In genomic region chr17:33746011-33746410, GRCm38 (mm10) we compare ENCODE assay signal across 8 mouse cellular contexts. TPM values are rescaled to one million over a fixed set of nuclear protein-coding genes. Genes with fewer than 3 reads are reported as not detected.
A peak's percentile ranks its signal among the peaks of the same experiment; 100 is the strongest.
DNase-seq lines count a peak whose midpoint lies in the region; ATAC-seq and TF ChIP-seq lines count a peak whose summit lies in the region.

No protein-coding gene starts in this region.

- H3K9ac ChIP-seq in kidney, embryonic 15.5 days = no peak overlapping the region
- H3K9ac ChIP-seq in heart, postnatal 0 days (replicated peaks; ENCODE audit: low read depth, low read length) = no peak overlapping the region
- H3K9ac ChIP-seq in lung, embryonic 14.5 days = no peak overlapping the region

- DNase-seq in kidney, adult 9 months = peak; percentile 59
- DNase-seq in heart, postnatal 0 days (ENCODE audit: low spot score) = peak; percentile 92
- peak; percentile 75 for DNase-seq in lung, embryonic 14.5 days
- DNase-seq in hindbrain, embryonic 10.5 days (ENCODE audit: low spot score) = no peak
- no peak for DNase-seq in T-cell, adult 2 months (ENCODE audit: low spot score)
- no peak for DNase-seq in left cerebral cortex, postnatal 36 days (ENCODE audit: low spot score in 2 of 2)

- WGBS in kidney, embryonic 15.5 days = 83% methylated on average over 2 of the region's 2 CpGs
- 42% methylated on average over 2 of the region's 2 CpGs for WGBS in bone marrow, adult 2 months
- 30% methylated on average over 2 of the region's 2 CpGs for WGBS in heart, postnatal 0 days
- whole genome bisulfite sequencing in lung, embryonic 14.5 days = 66% methylated on average over 2 of the region's 2 CpGs
- 81% methylated on average over 2 of the region's 2 CpGs for WGBS in hindbrain, embryonic 10.5 days

- no peaks in the 10 kb centered on the region for H3K4me1 ChIP-seq in kidney, embryonic 15.5 days
- H3K4me1 ChIP-seq in bone marrow, adult 2 months (ENCODE audit: control insufficient read depth, insufficient read depth, low read length) = no peaks in the 10 kb centered on the region
- peaks cover 8% of the 10 kb centered on the region; the same call in 1 of the 2 replicates for H3K4me1 ChIP-seq in heart, postnatal 0 days (ENCODE audit: control insufficient read depth, insufficient read depth)
- no peaks in the 10 kb centered on the region for H3K4me1 ChIP-seq in lung, embryonic 14.5 days (ENCODE audit: insufficient read depth)
- H3K4me1 ChIP-seq in hindbrain, embryonic 10.5 days (replicated peaks) = no peaks in the 10 kb centered on the region

- no peak overlapping the region for H3K27ac ChIP-seq in kidney, embryonic 15.5 days
- no peak overlapping the region for H3K27ac ChIP-seq in bone marrow, adult 2 months (ENCODE audit: control insufficient read depth, insufficient read depth, low read depth, low read length, poor library complexity)
- H3K27ac ChIP-seq in heart, postnatal 0 days (ENCODE audit: low read depth) = peak overlapping the region; percentile 19; the same call in 1 of the 2 replicates
- no peak overlapping the region for H3K27ac ChIP-seq in lung, embryonic 14.5 days (ENCODE audit: low read depth)
- H3K27ac ChIP-seq in hindbrain, embryonic 10.5 days = no peak overlapping the region

- peak; percentile 49 for TF ChIP-seq CTCF in bone marrow, adult 2 months (IDR thresholded peaks at IDR 0.05; ENCODE audit: control insufficient read depth, insufficient read depth, low read length)
- peak; percentile 80 for TF ChIP-seq CTCF in heart, postnatal 0 days (IDR thresholded peaks at IDR 0.05; ENCODE audit: low read depth)
- peak; percentile 73 for TF ChIP-seq CTCF in lung, embryonic 14.5 days (IDR thresholded peaks at IDR 0.05; ENCODE audit: low read depth)

- ATAC-seq in kidney, embryonic 15.5 days (replicated peaks; ENCODE audit: low FRiP score) = no peak
- peak; percentile 92 for ATAC-seq in heart, postnatal 0 days (ENCODE audit: insufficient read depth, low read depth)
- ATAC-seq in lung, embryonic 14.5 days (ENCODE audit: insufficient read depth) = peak; percentile 48

- TF ChIP-seq POLR2A in bone marrow, adult 2 months (IDR thresholded peaks at IDR 0.05; ENCODE audit: borderline replicate concordance, control insufficient read depth, low read depth, low read length) = no peak

- TF ChIP-seq EP300 in heart, postnatal 0 days (IDR thresholded peaks at IDR 0.05; ENCODE audit: low read depth) = peak; percentile 84; the same call in 1 of the 2 replicates

- H3K36me3 ChIP-seq in kidney, embryonic 15.5 days = peaks cover 54% of the 10 kb centered on the region
- peaks cover 47% of the 10 kb centered on the region for H3K36me3 ChIP-seq in heart, postnatal 0 days (replicated peaks; ENCODE audit: control insufficient read depth, insufficient read depth, low read length)
- H3K36me3 ChIP-seq in lung, embryonic 14.5 days (ENCODE audit: insufficient read depth) = peaks cover 46% of the 10 kb centered on the region
- peaks cover 64% of the 10 kb centered on the region for H3K36me3 ChIP-seq in hindbrain, embryonic 10.5 days

- no peak overlapping the region for H3K4me3 ChIP-seq in kidney, embryonic 15.5 days (replicated peaks)
- H3K4me3 ChIP-seq in bone marrow, adult 2 months (replicated peaks; ENCODE audit: control insufficient read depth, low read depth, low read length) = no peak overlapping the region
- H3K4me3 ChIP-seq in heart, postnatal 0 days (ENCODE audit: low read depth, low read length) = no peak overlapping the region
- H3K4me3 ChIP-seq in lung, embryonic 14.5 days (ENCODE audit: low read depth, low read length) = no peak overlapping the region
- no peak overlapping the region for H3K4me3 ChIP-seq in hindbrain, embryonic 10.5 days

- H3K27me3 ChIP-seq in kidney, embryonic 15.5 days = no peaks in the 10 kb centered on the region
- H3K27me3 ChIP-seq in heart, postnatal 0 days (ENCODE audit: control insufficient read depth, insufficient read depth, low read length) = no peaks in the 10 kb centered on the region
- H3K27me3 ChIP-seq in lung, embryonic 14.5 days (ENCODE audit: insufficient read depth, low read length) = no peaks in the 10 kb centered on the region
- no peaks in the 10 kb centered on the region for H3K27me3 ChIP-seq in hindbrain, embryonic 10.5 days (ENCODE audit: insufficient read depth, poor library complexity, severe bottlenecking)

- H3K4me2 ChIP-seq in kidney, embryonic 15.5 days = no peak overlapping the region
- no peak overlapping the region for H3K4me2 ChIP-seq in heart, postnatal 0 days (ENCODE audit: low read depth, low read length)
- H3K4me2 ChIP-seq in lung, embryonic 14.5 days = no peak overlapping the region

- intact Hi-C loops in left cerebral cortex, postnatal 36 days (cut with DNase I) = loop anchor here (5.0 kb wide), 1 partner anchor 56 kb away; no protein-coding TSS in a partner anchor

- no peaks in the 10 kb centered on the region for H3K9me3 ChIP-seq in kidney, embryonic 15.5 days (replicated peaks)
- H3K9me3 ChIP-seq in heart, postnatal 0 days (replicated peaks; ENCODE audit: control insufficient read depth, low read length) = no peaks in the 10 kb centered on the region
- H3K9me3 ChIP-seq in lung, embryonic 14.5 days (ENCODE audit: low read depth, low read length) = no peaks in the 10 kb centered on the region
- no peaks in the 10 kb centered on the region for H3K9me3 ChIP-seq in hindbrain, embryonic 10.5 days

RNA-seq across cellular contexts. Expression of gene Rab11b, which starts 14.3 kb away (rescaled TPM):
- polyA plus RNA-seq in kidney, embryonic 15.5 days (2015; fragmentation: Nextera tagmentation; extraction: Ambion mirVana) = 275 and 342 TPM in 2 replicates
- polyA plus RNA-seq in bone marrow, adult 2 months (2011; ENCODE audit: insufficient read depth, insufficient read length, low replicate concordance, missing spikeins) = 45.8 and 57.6 TPM in 2 replicates
- total RNA-seq in heart, postnatal 0 days (2014; rRNA removed; ENCODE audit: low replicate concordance) = 58.6 and 87.8 TPM in 2 replicates
- polyA plus RNA-seq in heart, postnatal 0 days (2015; fragmentation: Nextera tagmentation; extraction: Ambion mirVana) = 382 and 425 TPM in 2 replicates
- polyA plus RNA-seq in lung, embryonic 14.5 days (2014; fragmentation: Nextera tagmentation; extraction: Ambion mirVana) = 241 and 278 TPM in 2 replicates
- 367 and 495 TPM in 2 replicates for polyA plus RNA-seq in hindbrain, embryonic 10.5 days (2016; fragmentation: Nextera tagmentation; extraction: Ambion mirVana)
- total RNA-seq in left cerebral cortex, postnatal 36 days (2021) = 100 to 1,000 TPM; 328 to 372 TPM

RNA-seq across cellular contexts. Expression of gene March2, which starts 27.5 kb away (rescaled TPM):
- polyA plus RNA-seq in kidney, embryonic 15.5 days (2015; fragmentation: Nextera tagmentation; extraction: Ambion mirVana) = 50.9 and 57.5 TPM in 2 replicates
- 227 and 290 TPM in 2 replicates for polyA plus RNA-seq in bone marrow, adult 2 months (2011; ENCODE audit: insufficient read depth, insufficient read length, low replicate concordance, missing spikeins)
- 117 and 124 TPM in 2 replicates for total RNA-seq in heart, postnatal 0 days (2014; rRNA removed; ENCODE audit: low replicate concordance)
- polyA plus RNA-seq in heart, postnatal 0 days (2015; fragmentation: Nextera tagmentation; extraction: Ambion mirVana) = 87.6 and 88.5 TPM in 2 replicates
- 45.3 and 46.4 TPM in 2 replicates for polyA plus RNA-seq in lung, embryonic 14.5 days (2014; fragmentation: Nextera tagmentation; extraction: Ambion mirVana)
- polyA plus RNA-seq in hindbrain, embryonic 10.5 days (2016; fragmentation: Nextera tagmentation; extraction: Ambion mirVana) = 36.7 and 45.4 TPM in 2 replicates
- 10 to 100 TPM; 90.2 to 97.0 TPM for total RNA-seq in left cerebral cortex, postnatal 36 days (2021)

RNA-seq across cellular contexts. Expression of gene Angptl4, which starts 35.6 kb away (rescaled TPM):
- 21.5 and 27.9 TPM in 2 replicates for polyA plus RNA-seq in kidney, embryonic 15.5 days (2015; fragmentation: Nextera tagmentation; extraction: Ambion mirVana)
- polyA plus RNA-seq in bone marrow, adult 2 months (2011; ENCODE audit: insufficient read depth, insufficient read length, low replicate concordance, missing spikeins) = 3.4 and 7.4 TPM in 2 replicates
- total RNA-seq in heart, postnatal 0 days (2014; rRNA removed; ENCODE audit: low replicate concordance) = 35.2 and 79.3 TPM in 2 replicates
- 59.2 and 124 TPM in 2 replicates for polyA plus RNA-seq in heart, postnatal 0 days (2015; fragmentation: Nextera tagmentation; extraction: Ambion mirVana)
- polyA plus RNA-seq in lung, embryonic 14.5 days (2014; fragmentation: Nextera tagmentation; extraction: Ambion mirVana) = 31.9 and 35.4 TPM in 2 replicates
- 23.4 and 25.9 TPM in 2 replicates for polyA plus RNA-seq in hindbrain, embryonic 10.5 days (2016; fragmentation: Nextera tagmentation; extraction: Ambion mirVana)
- total RNA-seq in left cerebral cortex, postnatal 36 days (2021) = 1 to 10 TPM; 3.3 to 4.8 TPM

RNA-seq across cellular contexts. Expression of gene Hnrnpm, which starts 59.4 kb away (rescaled TPM):
- polyA plus RNA-seq in kidney, embryonic 15.5 days (2015; fragmentation: Nextera tagmentation; extraction: Ambion mirVana) = 369 and 383 TPM in 2 replicates
- 839 and 1,378 TPM in 2 replicates for polyA plus RNA-seq in bone marrow, adult 2 months (2011; ENCODE audit: insufficient read depth, insufficient read length, low replicate concordance, missing spikeins)
- total RNA-seq in heart, postnatal 0 days (2014; rRNA removed; ENCODE audit: low replicate concordance) = 47.1 and 54.3 TPM in 2 replicates
- 139 and 151 TPM in 2 replicates for polyA plus RNA-seq in heart, postnatal 0 days (2015; fragmentation: Nextera tagmentation; extraction: Ambion mirVana)
- polyA plus RNA-seq in lung, embryonic 14.5 days (2014; fragmentation: Nextera tagmentation; extraction: Ambion mirVana) = 407 and 411 TPM in 2 replicates
- polyA plus RNA-seq in hindbrain, embryonic 10.5 days (2016; fragmentation: Nextera tagmentation; extraction: Ambion mirVana) = 317 and 482 TPM in 2 replicates
- total RNA-seq in left cerebral cortex, postnatal 36 days (2021) = 100 to 1,000 TPM; 102 to 150 TPM

Comparison
In these comparisons a context has a peak if more than half of its experiments do, and no peak if none do; other contexts are left out.
1. DNase-seq: peak in kidney, adult 9 months (single experiment), heart, postnatal 0 days (single experiment) and lung, embryonic 14.5 days (single experiment); none in hindbrain, embryonic 10.5 days (single experiment), T-cell, adult 2 months (single experiment) and left cerebral cortex, postnatal 36 days (0 of 2).
2. Peak in every context shown above with its lines, with median percentiles within 50 percentile points of each other: CTCF ChIP-seq.